Mouse (Mus musculus) heart, embryonic 12.5 days (tissue): Measurements from ENCODE around the gene Rps23. TPM values are rescaled to one million over a fixed set of nuclear protein-coding genes. Genes with fewer than 3 reads are reported as not detected.

Experiments used
- ATAC-seq: fragments of 200-750 bp; cut with Nextera tagmentation; 2 replicates; pipeline ENCODE4 v1.8.0; 2017; ENCODE audit warnings: moderate TSS enrichment, moderate library complexity; ENCODE audit not compliant: insufficient number of reproducible peaks, low FRiP score
- H3K27ac ChIP-seq: fragments of 300-500 bp; sonication (generic); 2 replicates; pipeline ENCODE4 v1.5.1; 2016; ENCODE audit warnings: mild to moderate bottlenecking, moderate library complexity; ENCODE audit not compliant: poor library complexity, severe bottlenecking
- H3K27me3 ChIP-seq: fragments of 300-500 bp; sonication (generic); replicated peaks from 2 replicates; pipeline ENCODE4 v1.6.1; 2016; ENCODE audit warnings: mild to moderate bottlenecking, moderate library complexity
- H3K36me3 ChIP-seq: fragments of 300-500 bp; sonication (generic); 2 replicates; pipeline ENCODE4 v1.6.1; 2016; ENCODE audit warnings: mild to moderate bottlenecking, moderate library complexity
- H3K4me1 ChIP-seq: fragments of 300-500 bp; sonication (generic); replicated peaks from 2 replicates; pipeline ENCODE4 v1.6.1; 2016; ENCODE audit warnings: mild to moderate bottlenecking
- H3K4me2 ChIP-seq: fragments of 300-500 bp; sonication (generic); 2 replicates; pipeline ENCODE4 v1.6.1; 2016; ENCODE audit warnings: mild to moderate bottlenecking, moderate library complexity
- H3K4me3 ChIP-seq: fragments of 300-500 bp; sonication (generic); 2 replicates; pipeline ENCODE4 v1.5.1; 2016; ENCODE audit warnings: mild to moderate bottlenecking
- H3K9ac ChIP-seq: fragments of 300-500 bp; sonication (generic); 2 replicates; pipeline ENCODE4 v1.6.1; 2016; ENCODE audit warnings: mild to moderate bottlenecking, moderate library complexity
- H3K9me3 ChIP-seq: fragments of 300-500 bp; sonication (generic); replicated peaks from 2 replicates; pipeline ENCODE4 v1.6.1; 2016; ENCODE audit warnings: mild to moderate bottlenecking, moderate library complexity
- WGBS: fragments of 180-500 bp; shearing (Covaris S2); methylation state at CpG from one replicate; pipeline ENCODE4 v1.1.7; 2016; 5-methylcytosine and 5-hydroxymethylcytosine counted together
- polyA plus RNA-seq: library from polyadenylated mRNA; unstranded; fragments of >200 nt; fragmentation: Nextera tagmentation; extraction: Ambion mirVana; gene quantifications from 2 replicates; pipeline ENCODE4 v1.2.1, GENCODE M21; 2016

The Rps23 gene
- polyA plus RNA-seq, 1 experiment from 2014 or later, result 179 TPM

DNA sequence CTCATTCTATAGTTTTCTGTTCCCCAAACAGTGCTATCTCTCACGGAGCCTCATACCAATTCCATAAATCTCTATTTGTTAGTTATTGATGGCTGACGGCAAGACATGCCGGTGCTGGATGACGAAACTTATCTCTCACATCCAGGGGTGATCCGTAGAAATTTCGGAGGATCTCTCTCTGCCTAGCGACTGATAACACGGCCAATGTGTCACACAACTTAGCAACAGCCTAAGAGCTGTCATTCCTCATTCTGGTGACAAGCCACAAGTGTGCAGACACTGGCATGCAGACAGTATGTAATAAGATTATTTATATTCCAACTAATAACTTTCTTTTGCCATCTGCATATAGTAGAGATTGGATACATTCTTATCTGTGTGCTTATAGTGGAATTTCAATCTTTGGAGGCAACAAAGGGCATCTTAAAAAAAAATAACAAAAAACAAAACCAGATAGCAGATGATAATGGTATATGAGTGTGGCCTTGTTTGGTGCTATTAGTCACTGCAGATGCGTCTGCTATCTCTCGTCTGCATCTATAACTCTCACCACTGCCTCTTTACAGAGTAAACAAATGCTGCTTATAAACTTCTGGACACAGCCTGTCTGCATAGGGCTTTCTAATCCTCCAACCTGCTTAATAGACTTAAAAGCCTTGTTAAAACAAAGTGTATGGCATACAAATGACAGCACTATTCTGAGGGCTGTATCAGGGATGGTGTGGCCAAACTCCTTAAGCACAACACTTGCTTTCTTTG, 47.7 kb downstream of the Rps23 start:
- H3K4me3 ChIP-seq, result no peak overlapping the region
- no peak overlapping the region for H3K4me2 ChIP-seq
- H3K4me1 ChIP-seq, result peaks cover 6% of the 10 kb centered on the region; the same call in 1 of the 2 replicates
- ATAC-seq, result no peak
- H3K9ac ChIP-seq, result no peak overlapping the region
- no peaks in the 10 kb centered on the region for H3K27me3 ChIP-seq
- H3K9me3 ChIP-seq, result no peaks in the 10 kb centered on the region
- 48% methylated on average over 10 of the region's 10 CpGs for WGBS
- no peak overlapping the region for H3K27ac ChIP-seq
- H3K36me3 ChIP-seq, result no peaks in the 10 kb centered on the region

DNA sequence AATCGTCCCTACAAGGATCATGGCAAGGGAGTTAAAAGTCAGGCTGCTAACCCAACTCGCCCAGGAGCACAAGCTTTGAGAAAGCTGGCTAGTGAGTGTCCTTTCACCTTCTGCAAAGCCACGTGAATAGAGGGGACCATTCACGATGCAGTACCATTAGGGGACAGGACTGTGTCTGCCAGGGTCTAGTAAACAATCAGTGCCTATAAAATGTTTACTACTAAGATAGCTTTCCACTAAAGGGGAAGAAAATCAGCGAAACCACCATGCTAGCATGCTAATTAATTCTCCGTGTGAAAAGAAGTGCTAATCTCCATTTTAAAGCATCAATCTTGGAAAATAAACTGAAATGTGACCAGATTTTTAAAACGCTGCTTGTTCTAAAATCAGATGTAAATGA, 50.7 kb downstream of the Rps23 start:
- 65% methylated on average over 7 of the region's 7 CpGs for WGBS
- Histone ChIP-seq H3K36me3 (no peaks in the 10 kb centered on the region), H3K4me3 (no peak overlapping the region), H3K9me3 (no peaks in the 10 kb centered on the region), H3K4me1 (peaks cover 6% of the 10 kb centered on the region; the same call in 1 of the 2 replicates), H3K27me3 (no peaks in the 10 kb centered on the region), H3K4me2 (no peak overlapping the region), H3K9ac (no peak overlapping the region), H3K27ac (no peak overlapping the region)
- ATAC-seq, result no peak

Other genes starting within 250 kb of the Rps23 start
- gene Atp6ap1l, start 17.6 kb upstream of the Rps23 start, polyA plus RNA-seq, result 0.55 and 0.77 TPM in 2 replicates